Mouse (Mus musculus) cerebellum, adult 8-10 months (tissue): ENCODE measurements around the gene Nap1l3.

ENCODE experiments used
- DNase-seq: peaks from one replicate; pipeline ENCODE4 v3.0.0; 2022

The Nap1l3 gene

DNA sequence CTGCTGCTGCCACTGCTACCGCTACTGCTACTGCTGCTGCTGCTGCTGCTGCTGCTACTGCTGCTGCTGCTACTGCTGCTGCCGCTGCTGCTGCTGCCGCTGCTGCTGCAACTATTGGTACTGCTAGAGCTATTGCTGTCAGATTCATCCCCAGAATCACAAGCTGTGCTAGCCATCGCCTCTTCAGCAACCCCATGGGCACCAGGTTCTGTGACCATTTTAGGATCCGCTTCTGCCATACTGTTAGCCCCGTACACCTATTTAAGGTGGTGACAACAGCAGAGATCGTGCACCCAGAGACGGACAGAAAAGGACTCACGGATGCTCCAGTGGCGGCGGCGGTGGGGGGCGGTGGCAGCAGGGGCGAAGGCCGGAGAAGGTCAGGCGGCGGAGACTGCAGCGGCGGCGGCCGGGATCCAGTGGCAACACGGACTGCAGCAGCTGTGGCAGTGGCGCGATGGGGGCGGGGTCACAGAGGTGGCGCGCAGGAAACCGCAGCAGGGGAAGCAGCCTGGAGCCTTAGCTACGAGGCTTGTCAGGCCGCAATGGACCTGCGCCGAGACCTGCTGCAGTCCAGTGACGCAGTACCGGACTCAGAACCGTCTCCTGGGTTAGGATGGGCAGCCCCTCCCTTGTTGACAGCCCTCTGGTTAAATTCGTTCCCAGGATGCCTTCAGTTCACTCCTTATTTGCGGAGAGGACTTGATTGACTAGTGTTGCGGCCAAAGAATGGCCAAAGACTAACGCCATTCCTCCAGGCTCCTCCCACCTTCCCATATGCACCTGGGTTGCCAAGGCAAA is at the start of gene Nap1l3:
Gene Nap1l3, minus strand, starts transcription at position 621 of the 801 bp plus-strand sequence.
- peak; percentile 75 for DNase-seq

DNA sequence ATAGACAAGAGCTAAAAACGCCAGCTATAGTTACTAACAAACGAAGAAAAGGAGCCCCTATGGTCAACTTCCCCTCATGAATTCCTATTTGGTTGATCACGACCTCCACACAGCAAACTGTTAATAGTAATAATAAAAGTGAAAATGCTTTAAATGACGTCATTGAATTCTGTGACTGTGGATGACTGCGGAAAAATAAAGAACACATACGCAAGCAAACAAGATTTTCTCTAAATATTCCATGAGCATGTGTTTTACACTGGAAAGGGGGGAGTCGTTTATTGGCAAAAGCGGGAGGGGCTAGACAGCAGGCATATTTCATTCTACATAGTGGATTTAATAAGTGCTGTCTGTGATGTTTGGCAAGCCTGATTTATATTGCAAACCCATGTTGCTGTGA is 451 bp upstream of the Nap1l3 start:
- no peak for DNase-seq
